Mouse (Mus musculus) ovary, postnatal 10 days (tissue): ENCODE data around the gene Agfg2.
"Not testable (repeated sequence)": the region's sequence is repeated elsewhere in the genome, so short reads cannot be mapped to it uniquely, and the experiment has no call there.

Source experiments
- DNase-seq: peaks from one replicate; pipeline ENCODE4 v3.0.0; 2022; ENCODE audit warnings: low spot score

The Agfg2 gene

GRCm38 (mm10) chr5:137684294-137685123 is at the start of gene Agfg2:
Gene Agfg2, minus strand, starts transcription at chr5:137684726.
- DNase-seq, result peak; percentile 78

DNA sequence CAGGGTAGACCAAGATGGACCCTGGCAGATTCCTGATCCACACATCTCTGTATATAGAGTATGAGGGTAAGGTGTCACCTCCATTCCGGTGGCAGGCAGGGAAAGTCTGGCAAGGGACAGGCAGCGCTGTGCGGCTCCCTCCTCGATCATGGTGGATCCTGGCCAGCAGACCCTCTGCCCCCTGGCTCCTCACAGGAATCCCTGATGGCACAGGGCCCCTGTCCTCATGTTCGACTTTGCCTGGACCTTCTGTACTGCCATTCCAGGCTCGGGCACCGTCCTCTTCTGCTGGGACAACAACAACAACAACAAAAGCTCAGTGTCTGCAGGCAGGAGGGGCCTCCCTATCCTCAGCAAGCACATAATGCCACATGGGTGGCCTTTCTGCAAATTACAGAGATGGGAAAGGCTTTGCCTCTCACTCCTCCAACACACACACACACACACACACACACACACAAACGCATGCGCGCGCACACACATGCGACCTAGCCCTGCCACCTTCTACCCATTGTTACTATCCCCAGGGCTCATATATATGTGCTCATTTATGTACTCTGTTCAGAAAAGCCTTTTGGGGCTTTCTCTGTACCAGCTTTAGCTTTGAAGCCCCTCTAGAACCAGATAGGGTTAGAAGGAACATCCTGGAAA is 49.2 kb upstream of the Agfg2 start:
- DNase-seq, result no peak

DNA sequence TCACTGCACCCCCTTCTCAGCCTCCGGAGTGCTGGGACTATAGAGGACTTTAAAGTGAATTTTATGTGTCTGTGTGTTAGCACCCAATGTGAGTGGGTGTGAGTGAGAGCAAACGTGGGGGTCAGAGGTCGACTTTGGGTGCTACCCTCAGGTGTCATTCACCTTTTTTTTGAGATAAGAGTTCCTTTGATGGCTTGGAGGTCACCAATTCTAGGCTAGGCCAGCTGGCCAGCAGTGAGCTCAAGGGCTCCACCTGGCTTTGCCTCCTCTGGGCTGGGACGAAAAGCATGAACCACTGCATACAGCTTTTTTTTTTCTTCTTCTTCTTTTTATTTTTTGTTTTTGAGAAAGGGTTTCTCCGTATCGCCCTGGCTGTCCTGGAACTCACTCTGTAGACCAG is 42.2 kb upstream of the Agfg2 start:
- no peak for DNase-seq

DNA sequence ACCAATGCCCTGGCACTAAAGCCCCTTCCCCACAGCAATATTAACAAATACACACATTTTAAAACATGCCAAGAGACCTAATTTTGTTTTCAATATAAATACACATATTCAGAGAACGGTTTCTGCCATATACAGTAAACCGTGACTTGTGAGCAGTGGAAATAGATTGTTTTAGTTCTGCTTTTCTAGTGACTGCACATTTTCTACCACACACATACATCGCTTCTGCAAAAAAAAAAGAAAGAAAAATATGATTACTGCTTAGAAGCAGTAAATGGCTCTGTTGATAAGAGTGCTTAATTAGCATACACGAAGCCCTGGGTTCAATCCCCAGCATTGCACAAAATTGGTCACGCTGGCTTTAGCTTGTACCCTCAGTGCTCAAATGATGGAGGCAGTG is 39.3 kb upstream of the Agfg2 start:
- no peak for DNase-seq

- DNase-seq, result not testable (repeated sequence)
Measured at GRCm38 (mm10) chr5:137720558-137721164, 36.1 kb upstream of the Agfg2 start.

- DNase-seq, result no peak
Measured at GRCm38 (mm10) chr5:137719088-137719487, 34.6 kb upstream of the Agfg2 start.

- no peak for DNase-seq
Measured at GRCm38 (mm10) chr5:137718020-137718790, 33.7 kb upstream of the Agfg2 start.

- DNase-seq, result no peak
Measured at GRCm38 (mm10) chr5:137715685-137716084, 31.2 kb upstream of the Agfg2 start.

GRCm38 (mm10) chr5:137713454-137713853 is 28.9 kb upstream of the Agfg2 start:
- no peak for DNase-seq

DNA sequence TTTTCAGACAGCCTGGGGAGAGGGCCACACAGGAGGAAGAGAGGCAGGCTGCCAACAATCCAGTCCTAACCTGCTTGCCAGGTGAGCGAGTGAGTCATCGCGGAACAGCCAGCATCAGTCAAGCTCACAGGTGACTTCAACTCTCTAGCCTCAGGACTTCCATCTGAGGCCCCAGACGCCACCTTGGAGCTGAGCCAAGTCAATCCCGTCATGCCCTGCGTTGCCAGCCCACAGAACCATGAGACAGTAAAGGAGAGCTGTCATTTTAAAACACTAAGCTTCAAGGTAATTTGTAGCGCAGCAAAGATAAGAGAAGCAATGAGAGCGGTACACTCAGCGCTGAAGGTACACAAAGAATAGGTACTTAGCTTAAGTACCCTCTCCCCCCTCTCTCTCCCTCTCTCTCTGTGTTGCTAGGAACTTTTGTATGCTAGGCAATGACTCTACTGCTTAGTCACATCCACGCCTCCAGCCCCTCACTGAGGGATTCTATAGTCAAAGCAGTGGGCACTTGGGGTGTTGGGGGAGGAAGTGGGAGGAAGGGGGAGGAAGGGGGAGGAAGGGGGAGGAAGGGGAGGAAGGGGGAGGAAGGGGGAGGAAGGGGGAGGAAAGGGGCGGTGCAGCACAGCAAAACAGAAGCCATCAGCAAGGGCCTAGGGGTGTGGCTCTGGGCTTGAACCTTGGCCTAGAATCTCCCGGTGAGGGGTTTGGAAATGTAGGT is 22.5 kb upstream of the Agfg2 start:
- peak; percentile 27 for DNase-seq

- DNase-seq, result no peak
Measured at GRCm38 (mm10) chr5:137705242-137705641, 20.7 kb upstream of the Agfg2 start.

DNA sequence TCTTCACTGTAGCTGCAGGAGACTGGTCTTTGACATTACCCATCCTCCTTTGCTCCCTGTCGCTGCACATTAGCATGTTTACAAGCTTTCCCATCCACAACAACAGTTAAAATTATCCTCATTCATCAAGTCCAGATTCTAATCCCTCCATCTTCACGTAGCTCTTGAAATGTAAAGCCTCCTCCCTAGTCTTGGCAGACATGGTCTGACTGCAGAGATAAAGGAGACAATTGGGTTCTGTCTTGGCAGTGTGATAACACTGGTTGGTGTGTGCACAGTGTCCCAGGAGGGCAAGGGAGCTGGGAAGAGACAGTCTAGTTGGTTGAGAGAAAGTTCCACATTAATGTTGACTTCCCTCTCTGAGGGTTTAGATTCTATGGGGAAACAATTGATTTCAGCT is 15.3 kb upstream of the Agfg2 start:
- no peak for DNase-seq

DNA sequence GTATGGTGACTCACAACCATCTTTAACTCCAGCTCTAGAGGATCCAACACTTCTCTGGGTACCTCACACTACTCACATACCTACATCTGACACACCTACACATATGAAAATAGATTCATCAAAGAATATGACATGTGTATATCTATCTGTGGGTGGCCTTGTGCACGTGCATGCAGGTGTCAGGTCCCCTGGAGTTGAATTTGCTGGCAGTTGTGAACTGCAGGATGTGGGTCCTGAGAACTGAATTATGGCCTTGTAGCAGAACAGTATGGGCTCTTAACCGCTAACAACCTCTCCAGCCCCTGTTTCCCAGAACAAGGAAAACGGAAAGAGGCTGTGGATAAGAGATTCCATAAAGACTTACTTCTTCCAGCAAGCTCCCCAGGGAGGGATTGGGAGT is 14.6 kb upstream of the Agfg2 start:
- no peak for DNase-seq

DNA sequence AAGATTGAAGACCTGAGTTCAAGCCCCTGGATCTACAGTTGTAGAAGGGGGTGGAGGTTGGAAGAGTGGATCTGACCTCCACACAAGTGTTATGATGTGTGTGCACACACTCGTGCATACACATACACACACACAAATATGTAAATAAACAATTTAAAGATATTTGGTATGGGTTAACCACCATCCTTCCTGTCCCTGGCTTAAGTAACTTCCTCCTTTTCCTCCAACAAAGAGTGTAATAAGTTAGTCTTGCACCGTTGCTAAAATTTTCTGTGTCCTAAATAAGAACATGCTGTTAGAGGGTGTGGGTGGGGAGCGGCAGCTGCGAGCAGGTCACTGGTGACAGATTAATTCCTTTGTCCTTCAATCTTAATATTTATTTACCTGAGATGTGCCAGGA is 11.4 kb upstream of the Agfg2 start:
- DNase-seq, result no peak

DNA sequence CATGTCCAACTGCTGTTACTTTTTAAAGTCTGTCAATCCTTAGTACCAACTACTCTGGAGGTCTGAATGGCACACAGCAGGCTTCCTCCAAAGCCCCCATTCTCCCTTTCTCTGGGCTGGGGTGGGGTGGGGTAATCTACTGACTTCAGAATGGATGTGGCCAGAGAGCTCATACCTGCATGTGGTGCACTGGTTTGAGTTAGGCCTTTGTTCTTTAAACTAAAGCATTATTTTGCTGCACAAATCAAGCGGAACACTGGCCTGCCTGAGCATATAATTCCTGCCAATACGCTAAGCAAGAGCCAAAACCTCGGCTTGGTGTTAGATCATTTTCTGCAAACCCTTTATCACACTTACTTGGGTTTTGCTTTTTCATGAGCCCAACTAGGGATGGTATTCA is 10.3 kb upstream of the Agfg2 start:
- no peak for DNase-seq

- no peak for DNase-seq
Measured at GRCm38 (mm10) chr5:137691881-137692280, 7.4 kb upstream of the Agfg2 start.

DNA sequence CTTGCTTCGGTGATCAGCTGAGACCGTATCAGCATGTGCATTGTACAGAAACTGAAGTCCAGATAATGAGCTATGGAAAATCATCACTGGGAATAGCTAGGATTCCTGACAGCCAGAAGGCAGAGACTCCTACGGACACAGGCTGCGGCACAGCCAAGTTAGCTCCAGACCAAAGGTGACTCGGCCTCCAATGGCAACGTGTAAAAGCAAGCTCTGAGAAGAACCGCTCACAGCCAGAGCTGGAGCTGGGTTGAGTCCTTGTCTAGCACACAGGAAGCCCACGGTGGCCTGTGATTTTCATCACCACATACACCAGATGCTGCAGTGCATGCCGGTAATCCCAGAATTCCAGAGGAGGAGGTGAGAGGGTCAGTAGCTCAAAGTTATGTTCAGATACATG is 6.0 kb upstream of the Agfg2 start:
- no peak for DNase-seq

DNA sequence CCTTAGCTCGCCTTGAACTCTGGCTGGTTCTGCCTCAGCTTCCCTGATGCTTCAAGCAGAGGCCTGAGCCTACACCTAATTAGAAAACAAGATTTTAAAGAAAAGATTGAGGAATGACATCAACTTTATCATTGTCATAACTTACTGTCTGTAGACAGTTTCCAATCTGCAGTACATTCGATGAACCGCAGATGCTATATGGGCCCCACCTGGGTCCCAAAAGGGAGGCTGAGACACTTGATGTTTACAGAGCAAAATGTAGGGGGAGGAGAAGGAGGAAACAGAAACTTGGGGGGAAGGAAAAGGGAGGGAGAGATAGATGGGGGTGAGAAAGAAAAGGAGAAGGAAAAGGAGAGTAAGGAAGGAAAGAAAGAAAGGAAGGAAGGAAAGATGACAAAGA is 5.4 kb upstream of the Agfg2 start:
- no peak for DNase-seq

GRCm38 (mm10) chr5:137686127-137686790 is 1.7 kb upstream of the Agfg2 start:
- no peak for DNase-seq

DNA sequence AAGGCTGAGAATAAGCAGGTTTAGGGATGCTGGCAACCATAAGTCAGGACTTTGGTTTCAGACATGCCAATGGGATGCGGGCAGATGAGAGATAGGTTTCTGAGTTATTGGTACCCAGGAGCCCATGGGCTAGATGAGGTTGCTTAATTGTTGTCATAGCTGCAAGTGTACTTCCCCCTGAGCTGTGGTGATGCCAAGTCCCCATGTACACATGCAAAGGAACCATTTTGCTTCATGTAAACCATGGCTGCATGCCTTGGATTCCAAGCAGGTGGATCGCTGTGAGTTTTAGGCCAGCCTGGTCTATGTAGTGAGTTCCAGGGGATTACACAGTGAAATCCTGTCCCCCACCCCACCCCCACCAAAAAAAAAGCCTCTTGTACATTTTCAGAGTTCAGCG is 1.1 kb upstream of the Agfg2 start:
- no peak for DNase-seq
